Mouse (Mus musculus): ENCODE results near the gene Kansl1.

Gene Kansl1

GRCm38 (mm10) chr11:104346931-104347330 lies 121.7 kb downstream of the Kansl1 start:
- peak; percentile 37 for DNase-seq

- no peak for DNase-seq
Measured at GRCm38 (mm10) chr11:104334946-104335345, 133.7 kb downstream of the Kansl1 start.

- no peak for DNase-seq
Measured at GRCm38 (mm10) chr11:104334115-104334514, 134.5 kb downstream of the Kansl1 start.

GRCm38 (mm10) chr11:104332105-104332504 lies 136.6 kb downstream of the Kansl1 start:
- no peak for DNase-seq

- no peak for DNase-seq
Measured at GRCm38 (mm10) chr11:104331208-104331607, 137.5 kb downstream of the Kansl1 start.

GRCm38 (mm10) chr11:104330151-104330550 lies 138.5 kb downstream of the Kansl1 start:
- DNase-seq = no peak

- no peak for DNase-seq
Measured at GRCm38 (mm10) chr11:104329185-104329926, 139.3 kb downstream of the Kansl1 start.

- no peak for DNase-seq
Measured at GRCm38 (mm10) chr11:104327946-104328345, 140.7 kb downstream of the Kansl1 start.

GRCm38 (mm10) chr11:104327462-104327861 lies 141.2 kb downstream of the Kansl1 start:
- DNase-seq = no peak

GRCm38 (mm10) chr11:104322142-104322541 lies 146.5 kb downstream of the Kansl1 start:
- DNase-seq = no peak

GRCm38 (mm10) chr11:104320511-104320910 lies 148.2 kb downstream of the Kansl1 start:
- no peak for DNase-seq

GRCm38 (mm10) chr11:104318940-104319781 lies 149.5 kb downstream of the Kansl1 start:
- no peak for DNase-seq

GRCm38 (mm10) chr11:104317631-104318030 lies 151.0 kb downstream of the Kansl1 start:
- no peak for DNase-seq

- DNase-seq = no peak
Measured at GRCm38 (mm10) chr11:104316685-104317400, 151.8 kb downstream of the Kansl1 start.

GRCm38 (mm10) chr11:104315703-104316102 lies 153.0 kb downstream of the Kansl1 start:
- peak; percentile 90 for DNase-seq

GRCm38 (mm10) chr11:104311643-104312042 lies 157.0 kb downstream of the Kansl1 start:
- peak; percentile 53 for DNase-seq

GRCm38 (mm10) chr11:104310226-104310887 lies 158.3 kb downstream of the Kansl1 start:
- DNase-seq = peak; percentile 47

- DNase-seq = no peak
Measured at GRCm38 (mm10) chr11:104309377-104310225, 159.1 kb downstream of the Kansl1 start.

- no peak for DNase-seq
Measured at GRCm38 (mm10) chr11:104307136-104307535, 161.5 kb downstream of the Kansl1 start.

- DNase-seq = no peak
Measured at GRCm38 (mm10) chr11:104306483-104306882, 162.2 kb downstream of the Kansl1 start.

GRCm38 (mm10) chr11:104305711-104306110 lies 162.9 kb downstream of the Kansl1 start:
- no peak for DNase-seq

Data from thymus, postnatal 4 days (tissue).